Mouse (Mus musculus): ENCODE results near the gene Tet2. TPM values are rescaled to one million over a fixed set of nuclear protein-coding genes. Genes with fewer than 3 reads are reported as not detected.

The Tet2 gene
- polyA plus RNA-seq, 1 experiment = 59.1 TPM

GRCm38 (mm10) chr3:133436919-133437320 lies 108.0 kb downstream of the Tet2 start:
- Histone ChIP-seq H3K36me3 (ENCODE audit: control insufficient read depth, insufficient read depth, low read length, poor library complexity, severe bottlenecking) (no peaks in the 10 kb centered on the region), H3K27ac (ENCODE audit: insufficient read depth, low read length) (no peak overlapping the region), H3K9me3 (replicated peaks; ENCODE audit: control insufficient read depth, insufficient read depth, low read length, poor library complexity, severe bottlenecking) (peaks cover 2% of the 10 kb centered on the region; the same call in 1 of the 2 replicates), H3K4me3 (ENCODE audit: low read depth, low read length) (no peak overlapping the region), H3K9ac (ENCODE audit: low read depth, poor library complexity, severe bottlenecking) (no peak overlapping the region), H3K4me1 (ENCODE audit: control insufficient read depth, insufficient read depth, low read length) (no peaks in the 10 kb centered on the region), H3K27me3 (ENCODE audit: control insufficient read depth, insufficient read depth, low read length, poor library complexity, severe bottlenecking) (no peaks in the 10 kb centered on the region)
- TF ChIP-seq EP300 (IDR thresholded peaks at IDR 0.05; ENCODE audit: insufficient read depth, low read depth, low read length) = no peak
- TF ChIP-seq POLR2A (IDR thresholded peaks at IDR 0.05; ENCODE audit: insufficient read depth, low read length) = no peak
- TF ChIP-seq CTCF (IDR thresholded peaks at IDR 0.05; ENCODE audit: low read depth, low read length) = no peak

GRCm38 (mm10) chr3:133436279-133436860 lies 108.6 kb downstream of the Tet2 start:
- Histone ChIP-seq H3K9ac (ENCODE audit: low read depth, poor library complexity, severe bottlenecking) (no peak overlapping the region), H3K9me3 (replicated peaks; ENCODE audit: control insufficient read depth, insufficient read depth, low read length, poor library complexity, severe bottlenecking) (peaks cover 2% of the 10 kb centered on the region; the same call in 1 of the 2 replicates), H3K36me3 (ENCODE audit: control insufficient read depth, insufficient read depth, low read length, poor library complexity, severe bottlenecking) (no peaks in the 10 kb centered on the region), H3K27me3 (ENCODE audit: control insufficient read depth, insufficient read depth, low read length, poor library complexity, severe bottlenecking) (no peaks in the 10 kb centered on the region), H3K4me1 (ENCODE audit: control insufficient read depth, insufficient read depth, low read length) (no peaks in the 10 kb centered on the region), H3K27ac (ENCODE audit: insufficient read depth, low read length) (no peak overlapping the region), H3K4me3 (ENCODE audit: low read depth, low read length) (no peak overlapping the region)
- TF ChIP-seq POLR2A (IDR thresholded peaks at IDR 0.05; ENCODE audit: insufficient read depth, low read length) (no peak), EP300 (IDR thresholded peaks at IDR 0.05; ENCODE audit: insufficient read depth, low read depth, low read length) (no peak), CTCF (IDR thresholded peaks at IDR 0.05; ENCODE audit: low read depth, low read length) (no peak)

GRCm38 (mm10) chr3:133435774-133436148 lies 109.2 kb downstream of the Tet2 start:
- H3K36me3 ChIP-seq (ENCODE audit: control insufficient read depth, insufficient read depth, low read length, poor library complexity, severe bottlenecking) = no peaks in the 10 kb centered on the region

GRCm38 (mm10) chr3:133435141-133435773 lies 109.7 kb downstream of the Tet2 start:
- Histone ChIP-seq H3K4me1 (ENCODE audit: control insufficient read depth, insufficient read depth, low read length) (no peaks in the 10 kb centered on the region), H3K9me3 (replicated peaks; ENCODE audit: control insufficient read depth, insufficient read depth, low read length, poor library complexity, severe bottlenecking) (peaks cover 2% of the 10 kb centered on the region; the same call in 1 of the 2 replicates), H3K9ac (ENCODE audit: low read depth, poor library complexity, severe bottlenecking) (no peak overlapping the region), H3K27ac (ENCODE audit: insufficient read depth, low read length) (no peak overlapping the region), H3K4me3 (ENCODE audit: low read depth, low read length) (no peak overlapping the region), H3K27me3 (ENCODE audit: control insufficient read depth, insufficient read depth, low read length, poor library complexity, severe bottlenecking) (no peaks in the 10 kb centered on the region), H3K36me3 (ENCODE audit: control insufficient read depth, insufficient read depth, low read length, poor library complexity, severe bottlenecking) (no peaks in the 10 kb centered on the region)
- TF ChIP-seq POLR2A (IDR thresholded peaks at IDR 0.05; ENCODE audit: insufficient read depth, low read length) (no peak), EP300 (IDR thresholded peaks at IDR 0.05; ENCODE audit: insufficient read depth, low read depth, low read length) (no peak), CTCF (IDR thresholded peaks at IDR 0.05; ENCODE audit: low read depth, low read length) (no peak)

More at GRCm38 (mm10) chr3:133435774-133436148, 109.2 kb downstream of the Tet2 start:
- Histone ChIP-seq H3K4me1 (ENCODE audit: control insufficient read depth, insufficient read depth, low read length) (no peaks in the 10 kb centered on the region), H3K9ac (ENCODE audit: low read depth, poor library complexity, severe bottlenecking) (no peak overlapping the region), H3K27me3 (ENCODE audit: control insufficient read depth, insufficient read depth, low read length, poor library complexity, severe bottlenecking) (no peaks in the 10 kb centered on the region), H3K4me3 (ENCODE audit: low read depth, low read length) (no peak overlapping the region), H3K9me3 (replicated peaks; ENCODE audit: control insufficient read depth, insufficient read depth, low read length, poor library complexity, severe bottlenecking) (peaks cover 2% of the 10 kb centered on the region; the same call in 1 of the 2 replicates), H3K27ac (ENCODE audit: insufficient read depth, low read length) (no peak overlapping the region)
- TF ChIP-seq EP300 (IDR thresholded peaks at IDR 0.05; ENCODE audit: insufficient read depth, low read depth, low read length) (no peak), CTCF (IDR thresholded peaks at IDR 0.05; ENCODE audit: low read depth, low read length) (no peak), POLR2A (IDR thresholded peaks at IDR 0.05; ENCODE audit: insufficient read depth, low read length) (no peak)

- Histone ChIP-seq H3K4me3 (ENCODE audit: low read depth, low read length) (no peak overlapping the region), H3K27me3 (ENCODE audit: control insufficient read depth, insufficient read depth, low read length, poor library complexity, severe bottlenecking) (no peaks in the 10 kb centered on the region), H3K9me3 (replicated peaks; ENCODE audit: control insufficient read depth, insufficient read depth, low read length, poor library complexity, severe bottlenecking) (no peaks in the 10 kb centered on the region), H3K9ac (ENCODE audit: low read depth, poor library complexity, severe bottlenecking) (no peak overlapping the region), H3K36me3 (ENCODE audit: control insufficient read depth, insufficient read depth, low read length, poor library complexity, severe bottlenecking) (no peaks in the 10 kb centered on the region), H3K27ac (ENCODE audit: insufficient read depth, low read length) (no peak overlapping the region), H3K4me1 (ENCODE audit: control insufficient read depth, insufficient read depth, low read length) (no peaks in the 10 kb centered on the region)
- no peak for TF ChIP-seq POLR2A (IDR thresholded peaks at IDR 0.05; ENCODE audit: insufficient read depth, low read length)
- no peak for TF ChIP-seq CTCF (IDR thresholded peaks at IDR 0.05; ENCODE audit: low read depth, low read length)
- TF ChIP-seq EP300 (IDR thresholded peaks at IDR 0.05; ENCODE audit: insufficient read depth, low read depth, low read length) = no peak
Measured at GRCm38 (mm10) chr3:133429394-133430173, 115.4 kb downstream of the Tet2 start.
